Mouse (Mus musculus): Measurements from ENCODE around the gene Twist1. TPM values are rescaled to one million over a fixed set of nuclear protein-coding genes. Genes with fewer than 3 reads are reported as not detected.

The Twist1 gene
- total RNA-seq, 2 experiments from 2014 or later: 2.0 to 2.3 TPM

- no peak for DNase-seq (ENCODE audit: extremely low spot score in 1 of 2, low spot score in 1 of 2)
These were observed 8.3 kb downstream of the Twist1 start for GRCm38 (mm10) chr12:33965661-33966360.

GRCm38 (mm10) chr12:33966490-33967415, 9.3 kb downstream of the Twist1 start:
- peak in 1 of 2 experiments; percentile 12 for DNase-seq (ENCODE audit: extremely low spot score in 1 of 2, low spot score in 1 of 2)

- no peak for DNase-seq (ENCODE audit: extremely low spot score in 1 of 2, low spot score in 1 of 2)
These were observed 10.0 kb downstream of the Twist1 start for GRCm38 (mm10) chr12:33967514-33967913.

- no peak for DNase-seq (ENCODE audit: extremely low spot score in 1 of 2, low spot score in 1 of 2)
These were observed 10.8 kb downstream of the Twist1 start for GRCm38 (mm10) chr12:33968041-33968897.

GRCm38 (mm10) chr12:33968898-33969178, 11.4 kb downstream of the Twist1 start:
- DNase-seq (ENCODE audit: extremely low spot score in 1 of 2, low spot score in 1 of 2): no peak

- no peak for DNase-seq (ENCODE audit: extremely low spot score in 1 of 2, low spot score in 1 of 2)
These were observed 22.7 kb downstream of the Twist1 start for GRCm38 (mm10) chr12:33980159-33980558.

GRCm38 (mm10) chr12:33981433-33981832, 24.0 kb downstream of the Twist1 start:
- no peak for DNase-seq (ENCODE audit: extremely low spot score in 1 of 2, low spot score in 1 of 2)

- no peak for DNase-seq (ENCODE audit: extremely low spot score in 1 of 2, low spot score in 1 of 2)
These were observed 35.7 kb downstream of the Twist1 start for GRCm38 (mm10) chr12:33993127-33993526.

Other genes starting within 250 kb of the Twist1 start
- not detected for gene Ferd3l, start 29.2 kb upstream of the Twist1 start, total RNA-seq (2021)